In genomic region chr14:60429513-60429912, GRCm38 (mm10) we compare ENCODE assay signal across 12 mouse cellular contexts. TPM values are rescaled to one million over a fixed set of nuclear protein-coding genes. Genes with fewer than 3 reads are reported as not detected.
A peak's percentile ranks its signal among the peaks of the same experiment; 100 is the strongest.
DNase-seq lines count a peak whose midpoint lies in the region; ATAC-seq lines count a peak whose summit lies in the region.
"Had no signal": no experiment of that assay in that cellular context is flagged by ENCODE, and none has a peak within 500 bp of the region (broad histone marks: within the 10 kb centered on the region; RNA-seq: fewer than 3 reads in every experiment).

No protein-coding gene starts in this region.

- WGBS in kidney, embryonic 14.5 days = 39% methylated on average over 6 of the region's 6 CpGs
- 10% methylated on average over 6 of the region's 6 CpGs for whole genome bisulfite sequencing in forebrain, embryonic 11.5 days
- WGBS in midbrain, embryonic 13.5 days = 18% methylated on average over 6 of the region's 6 CpGs

- ATAC-seq in kidney, embryonic 14.5 days (ENCODE audit: low FRiP score, low TSS enrichment) = peak; percentile 84
- ATAC-seq in forebrain, embryonic 11.5 days (replicated peaks; ENCODE audit: low FRiP score) = peak; percentile 70
- ATAC-seq in midbrain, embryonic 13.5 days = peak; percentile 75

- no peaks in the 10 kb centered on the region for H3K27me3 ChIP-seq in kidney, embryonic 14.5 days (ENCODE audit: control insufficient read depth, insufficient read depth, low read length)
- H3K27me3 ChIP-seq in forebrain, embryonic 11.5 days (ENCODE audit: control insufficient read depth, insufficient read depth, low read length) = no peaks in the 10 kb centered on the region
- H3K27me3 ChIP-seq in midbrain, embryonic 13.5 days = peaks cover 11% of the 10 kb centered on the region; the same call in 1 of the 2 replicates

- H3K36me3 ChIP-seq in kidney, embryonic 14.5 days (ENCODE audit: control insufficient read depth, insufficient read depth, low read length) = no peaks in the 10 kb centered on the region
- H3K36me3 ChIP-seq in forebrain, embryonic 11.5 days (ENCODE audit: control insufficient read depth, insufficient read depth, low read length) = no peaks in the 10 kb centered on the region
- H3K36me3 ChIP-seq in midbrain, embryonic 13.5 days = no peaks in the 10 kb centered on the region

- no peaks in the 10 kb centered on the region for H3K9me3 ChIP-seq in kidney, embryonic 14.5 days (ENCODE audit: control insufficient read depth, low read length)
- H3K9me3 ChIP-seq in forebrain, embryonic 11.5 days (ENCODE audit: control insufficient read depth, low read length) = no peaks in the 10 kb centered on the region
- H3K9me3 ChIP-seq in midbrain, embryonic 13.5 days = no peaks in the 10 kb centered on the region
- H3K9me3 ChIP-seq: megakaryocyte, embryonic 14.5 days had no signal

- DNase-seq in kidney, adult 11 months = no peak
- peak; percentile 54 to 62 for DNase-seq in cerebellum, adult 18-20 months
- peak; percentile 62 for DNase-seq in forebrain, embryonic 11.5 days (ENCODE audit: low spot score)
- no peak for DNase-seq in gastrocnemius, adult 18-20 months (ENCODE audit: low spot score)
- DNase-seq in urinary bladder, adult 18-20 months (ENCODE audit: low spot score in 2 of 2) = no peak
- no peak for DNase-seq in heart, adult 18-20 months
- DNase-seq: heart, postnatal 36 days had no signal

- no peak overlapping the region for H3K9ac ChIP-seq in kidney, embryonic 14.5 days (ENCODE audit: low read depth, low read length)
- no peak overlapping the region; the same call in 1 of the 2 replicates for H3K9ac ChIP-seq in forebrain, embryonic 11.5 days (ENCODE audit: low read length)
- H3K9ac ChIP-seq in midbrain, embryonic 13.5 days (replicated peaks) = no peak overlapping the region

- H3K4me3 ChIP-seq in kidney, embryonic 14.5 days (ENCODE audit: low read length) = no peak overlapping the region
- no peak overlapping the region for H3K4me3 ChIP-seq in forebrain, embryonic 11.5 days (ENCODE audit: low read depth, low read length)
- no peak overlapping the region for H3K4me3 ChIP-seq in midbrain, embryonic 13.5 days (replicated peaks)
- H3K4me3 ChIP-seq: layer of hippocampus, adult 2 months; megakaryocyte, embryonic 14.5 days had no signal

- 0 out of 2 replicates have a peak, but pooled peaks cover 7% of the 10 kb centered on the region for H3K4me1 ChIP-seq in kidney, embryonic 14.5 days (ENCODE audit: control insufficient read depth, insufficient read depth, low read length)
- peaks cover 7% of the 10 kb centered on the region for H3K4me1 ChIP-seq in forebrain, embryonic 11.5 days (replicated peaks; ENCODE audit: control insufficient read depth, insufficient read depth, low read length)
- H3K4me1 ChIP-seq in midbrain, embryonic 13.5 days (replicated peaks) = peaks cover 30% of the 10 kb centered on the region

- no peak overlapping the region for H3K27ac ChIP-seq in kidney, embryonic 14.5 days (ENCODE audit: low read depth, low read length)
- no peak overlapping the region for H3K27ac ChIP-seq in forebrain, embryonic 11.5 days (ENCODE audit: low read depth, low read length)
- H3K27ac ChIP-seq in midbrain, embryonic 13.5 days = 0 out of 2 replicates have a peak overlapping the region, but pooled peaks have one; percentile 27
- H3K27ac ChIP-seq: layer of hippocampus, adult 2 months had no signal

- H3K4me2 ChIP-seq in kidney, embryonic 14.5 days (replicated peaks; ENCODE audit: low read depth, low read length) = no peak overlapping the region; the same call in 1 of the 2 replicates
- no peak overlapping the region for H3K4me2 ChIP-seq in forebrain, embryonic 11.5 days (ENCODE audit: low read depth, low read length, severe bottlenecking)
- H3K4me2 ChIP-seq in midbrain, embryonic 13.5 days (replicated peaks) = 0 out of 2 replicates have a peak overlapping the region, but pooled peaks have one; percentile 4
- H3K4me2 ChIP-seq: liver, embryonic 11.5 days had no signal

RNA-seq across cellular contexts. Expression of gene Amer2, which starts 56.5 kb away (rescaled TPM):
- 2.1 and 2.4 TPM in 2 replicates for polyA plus RNA-seq in kidney, embryonic 14.5 days (2014; fragmentation: Nextera tagmentation; extraction: Ambion mirVana)
- polyA plus RNA-seq in forebrain, embryonic 11.5 days (2014; fragmentation: Nextera tagmentation; extraction: Ambion mirVana) = 20.5 and 22.3 TPM in 2 replicates
- polyA plus RNA-seq in midbrain, embryonic 13.5 days (2015; fragmentation: Nextera tagmentation; extraction: Ambion mirVana) = 27.2 and 30.8 TPM in 2 replicates
- total RNA-seq in gastrocnemius, adult 18-20 months (2021) = under 1 TPM; 0.02 TPM
- total RNA-seq in heart, adult 18-20 months (2021) = not detected
- total RNA-seq: heart, postnatal 36 days had no signal

Comparison
In these comparisons a context has a peak if more than half of its experiments do, and no peak if none do; other contexts are left out.
1. DNase-seq: peak in cerebellum, adult 18-20 months (2 of 2) and forebrain, embryonic 11.5 days (single experiment); none in kidney, adult 11 months (single experiment), gastrocnemius, adult 18-20 months (single experiment), urinary bladder, adult 18-20 months (0 of 2) and heart, adult 18-20 months (0 of 2).
2. Peak in every context shown above with its lines, with median percentiles within 50 percentile points of each other: ATAC-seq.